In genomic region chr3:24921811-24922210, GRCm38 (mm10) we compare ENCODE assay signal across 22 mouse cellular contexts.
"Had no signal": no experiment of that assay in that cellular context is flagged by ENCODE, and none has a peak within 500 bp of the region (broad histone marks: within the 10 kb centered on the region; RNA-seq: fewer than 3 reads in every experiment).

No protein-coding gene starts in this region.

- ATAC-seq: liver, embryonic 12.5 days had no signal

- H3K27me3 ChIP-seq: limb, embryonic 13.5 days; liver, embryonic 12.5 days; liver, embryonic 15.5 days; lung, embryonic 15.5 days; megakaryocyte, embryonic 14.5 days; neural tube, embryonic 13.5 days; stomach, embryonic 15.5 days had no signal

- H3K4me3 ChIP-seq: limb, embryonic 10.5 days; limb, embryonic 13.5 days; liver, embryonic 12.5 days; liver, embryonic 15.5 days; lung, embryonic 15.5 days; megakaryocyte, embryonic 14.5 days; myocyte; neural tube, embryonic 13.5 days; stomach, embryonic 15.5 days had no signal

- H3K27ac ChIP-seq: limb, embryonic 10.5 days; limb, embryonic 13.5 days; liver, embryonic 12.5 days; liver, embryonic 15.5 days; lung, embryonic 15.5 days; neural tube, embryonic 13.5 days; stomach, embryonic 15.5 days had no signal

- DNase-seq: kidney, adult 18-20 months; kidney, postnatal 14 days; kidney, postnatal 4 days; layer of hippocampus, adult 9-11 months; liver; lung, adult 18-20 months; lung, postnatal 10 days; lung, postnatal 36 days; retina, postnatal 1 day; right cerebral cortex, postnatal 25 days; spleen, adult 18-20 months; thymus, adult 18-20 months; thymus, postnatal 36 days had no signal

- H3K4me2 ChIP-seq: limb, embryonic 13.5 days; liver, embryonic 12.5 days; liver, embryonic 15.5 days; lung, embryonic 15.5 days; neural tube, embryonic 13.5 days; stomach, embryonic 15.5 days had no signal

- H3K9ac ChIP-seq: limb, embryonic 13.5 days; liver, embryonic 12.5 days; liver, embryonic 15.5 days; lung, embryonic 15.5 days; neural tube, embryonic 13.5 days; stomach, embryonic 15.5 days had no signal

- H3K36me3 ChIP-seq: limb, embryonic 10.5 days; limb, embryonic 13.5 days; liver, embryonic 12.5 days; liver, embryonic 15.5 days; lung, embryonic 15.5 days; neural tube, embryonic 13.5 days; stomach, embryonic 15.5 days had no signal

- H3K9me3 ChIP-seq: limb, embryonic 10.5 days; limb, embryonic 13.5 days; liver, embryonic 12.5 days; liver, embryonic 15.5 days; lung, embryonic 15.5 days; megakaryocyte, embryonic 14.5 days; neural tube, embryonic 13.5 days; stomach, embryonic 15.5 days had no signal

- H3K4me1 ChIP-seq: limb, embryonic 10.5 days; limb, embryonic 13.5 days; liver, embryonic 12.5 days; liver, embryonic 15.5 days; lung, embryonic 15.5 days; megakaryocyte, embryonic 14.5 days; neural tube, embryonic 13.5 days; stomach, embryonic 15.5 days had no signal
